Mouse (Mus musculus) liver, embryonic 15.5 days (tissue): ENCODE measurements around the gene Zfp592. TPM values are rescaled to one million over a fixed set of nuclear protein-coding genes. Genes with fewer than 3 reads are reported as not detected.
"Not testable (repeated sequence)": the region's sequence is repeated elsewhere in the genome, so short reads cannot be mapped to it uniquely, and the experiment has no call there.

ENCODE experiments used
- ATAC-seq: fragments of 200-750 bp; cut with Nextera tagmentation; 2 replicates; pipeline ENCODE4 v1.8.0; 2017; ENCODE audit warnings: moderate number of reproducible peaks, mild to moderate bottlenecking, moderate library complexity; ENCODE audit not compliant: insufficient read depth
- H3K27ac ChIP-seq: fragments of 300-500 bp; sonication (generic); replicated peaks from 2 replicates; pipeline ENCODE4 v1.5.1; 2015; ENCODE audit warnings: mild to moderate bottlenecking, inconsistent platforms
- H3K27me3 ChIP-seq: fragments of 300-500 bp; sonication (generic); 2 replicates; pipeline ENCODE4 v1.6.1; 2015; ENCODE audit warnings: mild to moderate bottlenecking, inconsistent platforms
- H3K36me3 ChIP-seq: fragments of 300-500 bp; sonication (generic); replicated peaks from 2 replicates; pipeline ENCODE4 v1.6.1; 2015; ENCODE audit warnings: moderate library complexity, mild to moderate bottlenecking, inconsistent platforms
- H3K4me1 ChIP-seq: fragments of 300-500 bp; sonication (generic); replicated peaks from 2 replicates; pipeline ENCODE4 v1.6.1; 2015; ENCODE audit warnings: inconsistent platforms
- H3K4me2 ChIP-seq: fragments of 300-500 bp; sonication (generic); 2 replicates; pipeline ENCODE4 v1.6.1; 2015; ENCODE audit warnings: moderate library complexity, mild to moderate bottlenecking, inconsistent platforms
- H3K4me3 ChIP-seq: fragments of 300-500 bp; sonication (generic); replicated peaks from 2 replicates; pipeline ENCODE4 v1.5.1; 2015; ENCODE audit warnings: mild to moderate bottlenecking, inconsistent platforms
- H3K9ac ChIP-seq: fragments of 300-500 bp; sonication (generic); 2 replicates; pipeline ENCODE4 v1.6.1; 2015; ENCODE audit warnings: moderate library complexity, mild to moderate bottlenecking, inconsistent platforms
- H3K9me3 ChIP-seq: fragments of 300-500 bp; sonication (generic); replicated peaks from 2 replicates; pipeline ENCODE4 v1.6.1; 2016; ENCODE audit warnings: inconsistent platforms
- WGBS: fragments of 180-500 bp; shearing (Covaris S2); methylation state at CpG from one replicate; pipeline ENCODE4 v1.1.7; 2015; ENCODE audit warnings: mixed read lengths; ENCODE audit not compliant: insufficient replicate concordance; 5-methylcytosine and 5-hydroxymethylcytosine counted together
- polyA plus RNA-seq: library from polyadenylated mRNA; unstranded; fragments of >200 nt; fragmentation: Nextera tagmentation; extraction: Ambion mirVana; gene quantifications from 2 replicates; pipeline ENCODE4 v1.2.1, GENCODE M21; 2015

Gene Zfp592
- polyA plus RNA-seq, 1 experiment from 2014 or later, result 5.5 TPM

DNA sequence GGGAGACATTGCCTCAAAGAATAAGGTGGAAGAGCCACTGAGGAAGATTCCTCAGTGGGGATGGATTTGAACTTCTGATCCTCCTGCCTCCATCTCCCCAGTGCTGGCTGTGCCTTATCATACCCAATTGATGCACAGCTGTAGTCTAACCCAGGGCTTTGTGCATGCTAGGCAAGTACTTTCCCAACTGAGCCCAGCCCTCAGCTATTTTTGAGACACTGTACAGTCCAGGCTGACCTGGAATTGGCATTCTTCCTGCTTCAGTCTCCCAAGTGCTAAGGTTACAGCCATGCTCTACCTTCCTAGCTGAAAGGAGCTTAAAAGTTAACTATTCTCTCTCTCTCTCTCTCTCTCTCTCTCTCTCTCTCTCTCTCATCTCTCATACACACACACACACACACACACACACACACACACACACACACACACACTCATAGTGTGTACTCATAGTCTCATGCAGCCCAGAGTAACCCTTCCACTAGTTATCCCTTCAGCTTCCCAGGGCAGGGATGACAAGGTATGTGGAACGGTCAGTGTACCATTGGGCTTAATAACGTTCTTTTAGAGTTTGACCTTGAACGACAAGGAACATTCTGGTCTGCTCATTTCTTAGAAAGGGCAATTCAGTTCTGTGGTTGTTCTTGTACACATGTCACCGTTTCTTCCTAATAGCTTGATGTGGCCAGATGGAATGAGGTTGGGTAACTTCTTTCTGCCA is 20.4 kb upstream of the Zfp592 start:
- ATAC-seq, H3K4me1 ChIP-seq, H3K9me3 ChIP-seq, H3K27ac ChIP-seq, H3K4me2 ChIP-seq, H3K9ac ChIP-seq, H3K27me3 ChIP-seq, H3K36me3 ChIP-seq, H3K4me3 ChIP-seq: not testable (repeated sequence)
- WGBS, result 37% methylated on average over 4 of the region's 4 CpGs

DNA sequence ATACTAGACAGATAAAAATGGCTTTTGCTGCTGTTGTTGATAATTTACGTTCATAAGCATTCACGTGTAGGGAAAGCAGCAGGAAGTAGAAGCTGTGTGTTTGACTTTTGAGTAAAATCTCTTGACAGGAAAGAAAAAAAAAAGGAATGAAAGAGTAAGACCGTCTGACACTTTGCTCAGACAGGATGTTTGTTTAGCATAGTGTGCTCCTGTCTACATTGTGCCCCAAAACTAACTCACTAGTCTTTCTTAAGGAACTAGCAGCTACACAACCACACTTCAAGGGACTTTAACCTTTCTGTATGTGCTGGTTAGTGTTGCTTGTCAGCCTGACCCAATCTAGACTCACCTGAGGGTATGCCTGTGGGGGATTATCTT is 19.9 kb upstream of the Zfp592 start:
- not testable (repeated sequence) for H3K36me3 ChIP-seq, ATAC-seq, H3K27me3 ChIP-seq, H3K4me1 ChIP-seq, H3K4me2 ChIP-seq, H3K9me3 ChIP-seq, H3K27ac ChIP-seq, H3K9ac ChIP-seq, H3K4me3 ChIP-seq
- WGBS, result 17% methylated on average over 3 of the region's 3 CpGs

DNA sequence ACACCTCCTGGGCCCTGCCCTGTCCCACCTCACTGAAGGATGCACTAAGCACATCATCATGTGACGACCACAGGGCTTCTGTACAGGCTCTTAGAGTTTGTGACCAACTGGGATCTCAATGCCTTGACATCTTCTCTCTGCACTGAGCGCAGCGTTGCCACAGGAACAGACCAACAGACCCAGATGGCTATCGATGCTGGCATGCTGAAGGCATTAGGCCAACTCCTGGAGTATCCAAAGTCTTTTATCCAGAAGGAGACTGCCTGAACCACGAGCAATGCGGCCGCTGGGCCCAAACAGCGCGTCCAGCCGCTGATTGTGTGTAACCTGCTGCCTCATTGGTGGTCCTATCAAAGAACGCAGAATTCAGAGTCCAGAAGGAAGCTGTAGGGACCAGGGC is 12.9 kb upstream of the Zfp592 start:
- Histone ChIP-seq H3K27me3 (no peaks in the 10 kb centered on the region), H3K36me3 (no peaks in the 10 kb centered on the region), H3K4me2 (no peak overlapping the region), H3K4me1 (no peaks in the 10 kb centered on the region; the same call in 1 of the 2 replicates), H3K9me3 (no peaks in the 10 kb centered on the region), H3K4me3 (no peak overlapping the region), H3K9ac (no peak overlapping the region), H3K27ac (no peak overlapping the region)
- no peak for ATAC-seq
- WGBS, result 81% methylated on average over 11 of the region's 11 CpGs

DNA sequence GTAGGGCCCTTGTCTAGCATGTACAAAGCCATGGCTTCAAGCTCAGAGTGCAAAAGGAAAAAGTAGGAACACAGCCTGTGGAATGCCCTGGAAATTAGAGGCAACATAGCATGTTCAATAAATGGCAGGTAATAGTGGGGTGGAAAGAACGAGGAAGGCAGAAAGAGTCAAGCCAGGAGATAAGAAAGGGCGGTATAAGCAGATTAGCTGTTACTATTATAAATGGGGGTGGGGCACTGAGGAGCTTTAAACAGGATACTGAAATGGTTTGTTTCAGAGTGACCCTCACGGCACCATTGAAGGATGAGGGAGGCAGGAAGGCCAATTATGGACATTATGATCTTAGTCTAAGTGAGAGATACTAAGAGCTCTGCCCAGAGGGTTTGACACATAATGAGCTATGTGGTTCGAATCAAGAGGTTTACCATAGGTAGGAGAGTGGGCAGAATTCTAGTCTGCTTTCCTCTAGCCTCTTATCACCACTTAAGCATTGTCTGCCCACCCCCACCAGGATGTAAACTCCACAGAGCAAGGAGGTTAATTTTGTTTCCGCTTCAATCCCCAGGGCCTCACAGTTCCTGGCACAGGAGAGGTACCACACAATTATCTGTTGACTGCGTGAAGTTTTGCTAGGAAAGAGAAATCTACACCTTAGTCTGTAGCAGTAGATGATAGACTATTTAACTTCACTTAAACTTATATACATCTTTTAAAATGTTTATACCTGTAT is 6.9 kb upstream of the Zfp592 start:
- Histone ChIP-seq H3K4me2 (peak overlapping the region; percentile 32), H3K27ac (peak overlapping the region; percentile 29), H3K9ac (no peak overlapping the region), H3K4me1 (peaks cover 53% of the 10 kb centered on the region), H3K4me3 (no peak overlapping the region), H3K9me3 (no peaks in the 10 kb centered on the region), H3K36me3 (no peaks in the 10 kb centered on the region), H3K27me3 (no peaks in the 10 kb centered on the region)
- 11% methylated on average over 6 of the region's 6 CpGs for WGBS
- ATAC-seq, result peak; percentile 56

DNA sequence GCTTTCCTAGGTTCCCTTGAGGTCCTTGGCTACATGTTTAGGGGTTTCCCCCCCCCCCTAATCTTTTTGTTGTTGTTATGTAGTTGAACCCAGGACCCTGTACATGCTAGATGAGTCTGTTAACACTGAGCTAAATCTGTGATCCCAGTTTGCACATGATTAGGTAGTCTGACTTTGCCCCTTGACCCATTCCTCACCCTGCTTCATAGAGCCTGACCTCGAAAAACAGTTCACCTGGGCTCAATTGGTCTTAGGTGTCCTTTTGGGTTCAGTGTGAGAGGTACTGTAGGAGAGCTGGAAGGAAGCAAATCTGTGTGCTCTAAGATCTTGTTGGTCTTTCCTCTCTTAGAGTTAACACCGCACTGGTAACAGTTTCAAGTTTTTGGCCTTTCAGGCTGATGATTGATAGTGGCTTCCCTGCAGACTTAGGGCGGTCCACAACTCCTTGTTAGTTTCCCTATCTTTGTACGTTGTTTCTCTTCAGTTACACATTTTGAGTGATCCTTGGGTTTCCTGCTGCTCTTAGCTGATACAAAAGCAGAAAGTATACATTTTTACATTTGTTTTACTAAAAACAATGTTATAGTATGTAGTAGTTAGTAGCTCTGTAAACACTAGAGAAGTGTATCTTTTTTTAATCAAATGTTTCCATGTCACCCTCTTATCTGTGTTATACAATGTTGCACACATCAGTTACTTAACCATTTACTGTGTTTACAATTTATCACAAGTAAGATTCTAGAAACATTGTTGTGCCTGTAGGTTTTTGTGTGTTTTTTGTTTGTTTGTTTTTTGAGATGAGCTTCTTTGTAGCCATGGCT is 5.5 kb upstream of the Zfp592 start:
- Histone ChIP-seq H3K27ac (peak overlapping the region; percentile 55), H3K9ac (no peak overlapping the region), H3K9me3 (no peaks in the 10 kb centered on the region), H3K4me3 (no peak overlapping the region), H3K4me1 (peaks cover 67% of the 10 kb centered on the region), H3K4me2 (no peak overlapping the region), H3K27me3 (no peaks in the 10 kb centered on the region), H3K36me3 (no peaks in the 10 kb centered on the region)
- WGBS, result 20% methylated on average over 4 of the region's 4 CpGs
- ATAC-seq, result no peak

DNA sequence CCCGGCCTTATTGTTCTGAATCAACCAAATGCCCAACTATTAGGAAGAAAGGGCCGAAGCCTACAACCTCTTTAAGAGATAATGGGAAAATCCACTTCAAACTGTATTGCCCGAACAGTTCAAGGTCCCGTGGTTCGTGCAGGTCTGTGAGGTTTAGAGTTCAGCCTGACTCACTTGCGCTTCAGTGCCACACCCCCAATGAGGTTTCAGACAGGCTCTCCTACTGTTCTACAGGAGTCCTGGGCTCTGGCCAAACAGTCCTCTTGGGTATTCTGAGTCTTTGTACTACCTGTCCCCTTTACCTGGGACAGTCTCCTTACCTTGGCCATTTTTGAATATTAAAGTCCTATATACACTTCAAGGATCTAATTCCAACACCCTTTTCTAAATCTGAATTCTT is 3.2 kb upstream of the Zfp592 start:
- 64% methylated on average over 6 of the region's 6 CpGs for WGBS
- Histone ChIP-seq H3K4me3 (no peak overlapping the region), H3K4me1 (peaks cover 78% of the 10 kb centered on the region), H3K36me3 (no peaks in the 10 kb centered on the region), H3K27ac (0 out of 2 replicates have a peak overlapping the region, but pooled peaks have one; percentile 9), H3K27me3 (no peaks in the 10 kb centered on the region), H3K9ac (no peak overlapping the region), H3K9me3 (no peaks in the 10 kb centered on the region), H3K4me2 (no peak overlapping the region)
- no peak for ATAC-seq

DNA sequence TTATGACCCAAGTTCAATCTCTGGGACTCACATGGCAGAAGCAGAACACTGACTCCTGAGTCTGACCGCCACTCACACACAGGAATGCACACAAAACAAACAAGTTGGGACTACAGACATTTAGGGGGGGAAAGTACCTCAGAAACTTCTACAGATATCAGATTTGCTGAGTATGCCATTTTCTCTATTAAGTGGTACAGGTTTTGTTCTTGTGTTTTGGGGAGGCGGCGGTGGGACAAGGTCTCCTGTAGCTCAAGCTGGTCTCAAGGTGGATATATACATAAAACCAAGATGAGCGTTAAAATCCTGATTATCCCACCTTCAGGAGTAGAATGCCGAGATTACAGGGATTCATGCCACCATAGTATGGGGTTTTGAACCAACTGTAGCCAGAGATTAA is 1.9 kb upstream of the Zfp592 start:
- WGBS, result 83% methylated on average over 5 of the region's 5 CpGs
- Histone ChIP-seq H3K4me3 (peak overlapping the region; percentile 98), H3K36me3 (no peaks in the 10 kb centered on the region), H3K27me3 (no peaks in the 10 kb centered on the region), H3K4me1 (peaks cover 85% of the 10 kb centered on the region), H3K9ac (no peak overlapping the region), H3K9me3 (no peaks in the 10 kb centered on the region), H3K27ac (no peak overlapping the region), H3K4me2 (peak overlapping the region; percentile 95)
- no peak for ATAC-seq

DNA sequence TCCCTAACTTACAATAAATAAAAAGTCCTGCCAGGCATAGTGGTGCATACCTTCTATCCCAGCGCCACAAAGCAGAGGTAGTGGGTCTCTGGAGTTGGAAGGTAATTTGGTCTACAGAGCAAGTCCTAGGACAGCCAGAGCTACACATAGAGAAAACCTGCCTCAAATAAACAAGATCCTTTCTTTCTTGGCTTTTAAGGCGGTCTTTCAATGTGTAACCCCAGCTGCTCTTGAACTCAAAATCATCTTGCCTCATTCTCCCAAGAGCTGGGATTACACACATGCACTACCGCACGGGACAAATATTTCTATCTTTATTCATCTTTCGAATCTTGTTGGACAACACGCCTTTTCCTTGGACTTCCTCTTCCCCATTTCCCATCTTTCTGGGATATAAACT is 1.4 kb upstream of the Zfp592 start:
- Histone ChIP-seq H3K4me2 (peak overlapping the region; percentile 95), H3K27me3 (no peaks in the 10 kb centered on the region), H3K36me3 (no peaks in the 10 kb centered on the region), H3K9ac (peak overlapping the region; percentile 98), H3K4me3 (peak overlapping the region; percentile 98), H3K27ac (peak overlapping the region; percentile 94), H3K4me1 (peaks cover 85% of the 10 kb centered on the region), H3K9me3 (no peaks in the 10 kb centered on the region)
- 54% methylated on average over 6 of the region's 6 CpGs for WGBS
- ATAC-seq, result no peak

DNA sequence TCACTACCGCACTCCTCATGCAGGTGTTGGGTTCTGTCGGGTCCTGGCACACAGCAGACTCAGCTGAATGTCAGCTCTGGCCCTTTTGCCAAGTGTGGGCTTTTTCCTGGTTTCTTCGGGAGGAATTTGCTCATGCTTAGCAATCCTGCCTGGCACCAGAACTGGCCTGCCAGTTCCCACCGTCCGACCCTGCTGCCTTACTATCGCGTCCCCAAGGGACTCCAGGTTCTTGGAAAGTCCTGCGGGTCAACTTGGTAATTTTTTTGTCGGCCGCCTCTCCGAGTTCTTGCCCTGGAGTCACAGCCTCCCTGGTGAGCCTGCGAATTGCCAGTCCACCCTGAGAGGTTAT is 876 bp upstream of the Zfp592 start:
- 2% methylated on average over 12 of the region's 12 CpGs for WGBS
- Histone ChIP-seq H3K27me3 (no peaks in the 10 kb centered on the region), H3K4me3 (peak overlapping the region; percentile 98), H3K9me3 (no peaks in the 10 kb centered on the region), H3K27ac (peak overlapping the region; percentile 94), H3K4me1 (peaks cover 85% of the 10 kb centered on the region), H3K36me3 (no peaks in the 10 kb centered on the region), H3K9ac (peak overlapping the region; percentile 98), H3K4me2 (peak overlapping the region; percentile 95)
- no peak for ATAC-seq

DNA sequence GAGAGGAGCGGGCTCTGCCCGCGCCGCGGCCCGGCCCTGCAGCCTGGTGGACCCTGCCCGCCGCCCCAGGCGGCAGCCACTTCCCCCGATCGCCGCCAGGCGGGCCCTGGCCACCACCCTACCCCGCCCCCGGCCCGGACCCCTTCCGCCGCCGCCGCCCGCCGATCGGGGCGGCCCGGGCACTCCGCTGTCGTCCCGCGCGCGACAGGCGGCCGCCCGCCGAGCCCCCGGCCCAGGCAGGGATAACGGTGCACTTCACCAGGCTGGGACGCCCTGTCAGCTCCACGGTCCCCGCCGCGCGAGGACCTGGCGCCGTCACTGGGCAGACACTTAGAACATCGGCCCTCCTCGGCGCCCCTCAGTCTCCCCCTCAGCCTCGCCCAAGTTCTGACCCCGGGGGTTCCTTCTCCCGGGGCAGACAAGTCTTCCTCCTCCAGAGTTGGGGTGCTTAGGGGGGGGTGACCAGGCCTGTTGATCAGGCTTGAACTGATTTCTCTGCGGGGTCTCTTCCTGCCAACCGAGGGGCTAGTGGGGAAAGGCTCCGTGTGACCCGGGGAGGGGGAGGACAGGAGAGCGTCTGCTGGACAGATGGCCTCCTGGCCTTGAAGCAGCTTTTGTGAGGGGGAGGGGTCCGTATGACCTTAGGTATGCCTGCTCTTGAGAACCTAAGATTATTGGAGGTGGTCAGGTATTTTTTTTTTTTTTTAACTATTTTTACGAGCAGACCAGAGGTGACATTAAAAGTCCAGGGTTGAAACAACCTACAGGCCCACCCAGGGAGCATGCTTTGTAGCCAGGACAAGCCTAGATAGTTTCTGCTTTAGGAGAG is 567 bp downstream of the Zfp592 start:
- peak; percentile 64 for ATAC-seq
- no peaks in the 10 kb centered on the region for H3K27me3 ChIP-seq
- H3K36me3 ChIP-seq, result no peaks in the 10 kb centered on the region
- WGBS, result under 1% methylated on average over 57 of the region's 58 CpGs
- H3K4me3 ChIP-seq, result peak overlapping the region; percentile 98
- H3K9me3 ChIP-seq, result no peaks in the 10 kb centered on the region
- peak overlapping the region; percentile 95 for H3K4me2 ChIP-seq
- peak overlapping the region; percentile 94 for H3K27ac ChIP-seq
- H3K9ac ChIP-seq, result peak overlapping the region; percentile 98
- H3K4me1 ChIP-seq, result peaks cover 83% of the 10 kb centered on the region
